Mouse (Mus musculus) heart, postnatal 4 days (tissue): ENCODE data around the gene Fam136a. TPM values are rescaled to one million over a fixed set of nuclear protein-coding genes. Genes with fewer than 3 reads are reported as not detected.
A peak's percentile ranks its signal among the peaks of the same experiment; 100 is the strongest.
"Not testable (repeated sequence)": the region's sequence is repeated elsewhere in the genome, so short reads cannot be mapped to it uniquely, and the experiment has no call there.

Experiments
- DNase-seq: peaks from one replicate; pipeline ENCODE4 v3.0.0; 2021
- total RNA-seq, 2 experiments: library from RNA; stranded (reverse); gene quantifications; 2 replicates each; pipeline ENCODE4 v1.2.3; 2021

The Fam136a gene
- 10 to 100 TPM; 26.8 to 28.7 TPM for total RNA-seq

- peak; percentile 98 for DNase-seq
Measured at GRCm38 (mm10) chr6:86365371-86366124, at the start of gene Fam136a. Gene Fam136a (plus strand): TSS chr6:86365646.

GRCm38 (mm10) chr6:86317066-86317465 lies 48.4 kb upstream of the Fam136a start:
- DNase-seq, result peak; percentile 7

GRCm38 (mm10) chr6:86318855-86319254 lies 46.6 kb upstream of the Fam136a start:
- peak; percentile 32 for DNase-seq

GRCm38 (mm10) chr6:86322031-86322563 lies 43.3 kb upstream of the Fam136a start:
- no peak for DNase-seq

GRCm38 (mm10) chr6:86322991-86323390 lies 42.5 kb upstream of the Fam136a start:
- DNase-seq, result no peak

- DNase-seq, result no peak
Measured at GRCm38 (mm10) chr6:86324400-86324799, 41.0 kb upstream of the Fam136a start.

- DNase-seq, result no peak
Measured at GRCm38 (mm10) chr6:86325646-86326045, 39.8 kb upstream of the Fam136a start.

GRCm38 (mm10) chr6:86326866-86327265 lies 38.6 kb upstream of the Fam136a start:
- no peak for DNase-seq

GRCm38 (mm10) chr6:86328369-86328768 lies 37.1 kb upstream of the Fam136a start:
- DNase-seq, result no peak

GRCm38 (mm10) chr6:86329943-86330342 lies 35.5 kb upstream of the Fam136a start:
- no peak for DNase-seq

GRCm38 (mm10) chr6:86335121-86335849 lies 30.2 kb upstream of the Fam136a start:
- DNase-seq, result no peak

- DNase-seq, result no peak
Measured at GRCm38 (mm10) chr6:86335860-86336259, 29.6 kb upstream of the Fam136a start.

GRCm38 (mm10) chr6:86336340-86336739 lies 29.1 kb upstream of the Fam136a start:
- DNase-seq, result not testable (repeated sequence)

- DNase-seq, result no peak
Measured at GRCm38 (mm10) chr6:86343656-86344055, 21.8 kb upstream of the Fam136a start.

GRCm38 (mm10) chr6:86346063-86346462 lies 19.4 kb upstream of the Fam136a start:
- no peak for DNase-seq

- DNase-seq, result peak; percentile 28
Measured at GRCm38 (mm10) chr6:86349257-86349656, 16.2 kb upstream of the Fam136a start.

- no peak for DNase-seq
Measured at GRCm38 (mm10) chr6:86354948-86355347, 10.5 kb upstream of the Fam136a start.

- DNase-seq, result no peak
Measured at GRCm38 (mm10) chr6:86356956-86357355, 8.5 kb upstream of the Fam136a start.

- DNase-seq, result no peak
Measured at GRCm38 (mm10) chr6:86360691-86361090, 4.8 kb upstream of the Fam136a start.

GRCm38 (mm10) chr6:86361373-86361772 lies 4.1 kb upstream of the Fam136a start:
- DNase-seq, result no peak

- peak; percentile 85 for DNase-seq
Measured at GRCm38 (mm10) chr6:86364442-86365141, 854 bp upstream of the Fam136a start.

- peak; percentile 80 for DNase-seq
Measured at GRCm38 (mm10) chr6:86366125-86366852, 843 bp downstream of the Fam136a start.
